Mouse (Mus musculus): ENCODE measurements around the gene Pdzd2. TPM values are rescaled to one million over a fixed set of nuclear protein-coding genes. Genes with fewer than 3 reads are reported as not detected.
A peak's percentile ranks its signal among the peaks of the same experiment; 100 is the strongest.

The Pdzd2 gene
- polyA plus RNA-seq, 1 experiment from 2014 or later, result 33.2 TPM

DNA sequence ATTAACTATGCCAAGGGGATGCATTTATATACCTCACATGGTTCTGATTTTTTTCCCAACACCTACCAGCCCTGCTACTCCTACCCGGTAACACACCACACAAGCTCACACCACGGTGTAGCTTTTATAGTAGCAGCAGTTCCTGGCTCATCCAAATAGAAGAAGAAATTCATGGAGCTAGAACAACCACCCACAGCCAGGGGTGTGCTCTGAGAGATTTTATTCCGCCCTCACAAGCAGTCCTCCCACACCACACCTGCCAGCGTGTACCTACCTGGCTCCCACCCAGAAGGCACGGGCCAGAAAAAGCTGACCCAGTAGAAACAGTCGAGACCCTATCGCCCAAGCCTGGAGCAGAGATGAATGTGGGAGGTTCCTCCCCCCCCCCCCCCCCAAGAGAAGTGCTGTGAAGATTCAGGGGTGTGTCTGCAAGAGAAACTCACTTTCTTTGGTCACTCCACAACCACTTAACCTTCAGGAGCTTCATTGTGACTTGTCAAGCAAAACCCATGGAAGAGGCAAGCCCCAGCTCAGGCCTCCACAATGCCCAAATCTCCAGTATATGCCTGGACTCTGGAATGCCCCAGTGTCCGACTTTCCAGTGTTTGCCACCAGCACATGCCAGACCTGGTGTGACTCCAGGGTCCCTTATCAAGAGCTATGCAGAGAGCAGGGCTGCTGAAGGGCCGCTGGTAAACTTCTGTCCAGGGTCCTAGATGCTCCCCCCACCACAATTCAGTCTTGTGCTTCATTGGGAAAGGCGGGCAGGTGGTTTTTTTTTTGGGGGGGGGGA lies 1.2 kb downstream of the Pdzd2 start:
- Histone ChIP-seq H3K9me3 (ENCODE audit: control insufficient read depth, low read length) (no peaks in the 10 kb centered on the region), H3K4me1 (replicated peaks; ENCODE audit: control insufficient read depth, insufficient read depth, low read length) (peaks cover 12% of the 10 kb centered on the region), H3K36me3 (ENCODE audit: control insufficient read depth, insufficient read depth, low read length) (no peaks in the 10 kb centered on the region), H3K4me2 (ENCODE audit: low read depth, low read length) (peak overlapping the region; percentile 94), H3K9ac (ENCODE audit: low read length) (no peak overlapping the region), H3K4me3 (ENCODE audit: low read length) (peak overlapping the region; percentile 62), H3K27ac (ENCODE audit: low read length) (no peak overlapping the region), H3K27me3 (ENCODE audit: control insufficient read depth, insufficient read depth, low read depth, low read length) (peaks cover 19% of the 10 kb centered on the region)
- no peak for ATAC-seq (ENCODE audit: low read depth)
- 36% methylated on average over 10 of the region's 10 CpGs for WGBS

GRCm38 (mm10) chr15:12735208-12735607 lies 4.5 kb downstream of the Pdzd2 start:
- no peak for ATAC-seq (ENCODE audit: low read depth)
- Histone ChIP-seq H3K36me3 (ENCODE audit: control insufficient read depth, insufficient read depth, low read length) (no peaks in the 10 kb centered on the region), H3K27me3 (ENCODE audit: control insufficient read depth, insufficient read depth, low read depth, low read length) (peaks cover 19% of the 10 kb centered on the region), H3K9me3 (ENCODE audit: control insufficient read depth, low read length) (no peaks in the 10 kb centered on the region), H3K4me3 (ENCODE audit: low read length) (no peak overlapping the region), H3K4me1 (replicated peaks; ENCODE audit: control insufficient read depth, insufficient read depth, low read length) (peaks cover 7% of the 10 kb centered on the region), H3K9ac (ENCODE audit: low read length) (no peak overlapping the region), H3K4me2 (ENCODE audit: low read depth, low read length) (no peak overlapping the region), H3K27ac (ENCODE audit: low read length) (no peak overlapping the region)
- 27% methylated on average over 2 of the region's 2 CpGs for WGBS

GRCm38 (mm10) chr15:12734221-12734620 lies 5.5 kb downstream of the Pdzd2 start:
- H3K27me3 ChIP-seq (ENCODE audit: control insufficient read depth, insufficient read depth, low read depth, low read length), result peaks cover 17% of the 10 kb centered on the region
- H3K4me2 ChIP-seq (ENCODE audit: low read depth, low read length), result no peak overlapping the region
- no peaks in the 10 kb centered on the region for H3K9me3 ChIP-seq (ENCODE audit: control insufficient read depth, low read length)
- peaks cover 4% of the 10 kb centered on the region for H3K4me1 ChIP-seq (replicated peaks; ENCODE audit: control insufficient read depth, insufficient read depth, low read length)
- H3K27ac ChIP-seq (ENCODE audit: low read length), result no peak overlapping the region
- H3K4me3 ChIP-seq (ENCODE audit: low read length), result no peak overlapping the region
- H3K9ac ChIP-seq (ENCODE audit: low read length), result no peak overlapping the region
- 54% methylated on average over 4 of the region's 4 CpGs for WGBS
- H3K36me3 ChIP-seq (ENCODE audit: control insufficient read depth, insufficient read depth, low read length), result no peaks in the 10 kb centered on the region
- no peak for ATAC-seq (ENCODE audit: low read depth)

DNA sequence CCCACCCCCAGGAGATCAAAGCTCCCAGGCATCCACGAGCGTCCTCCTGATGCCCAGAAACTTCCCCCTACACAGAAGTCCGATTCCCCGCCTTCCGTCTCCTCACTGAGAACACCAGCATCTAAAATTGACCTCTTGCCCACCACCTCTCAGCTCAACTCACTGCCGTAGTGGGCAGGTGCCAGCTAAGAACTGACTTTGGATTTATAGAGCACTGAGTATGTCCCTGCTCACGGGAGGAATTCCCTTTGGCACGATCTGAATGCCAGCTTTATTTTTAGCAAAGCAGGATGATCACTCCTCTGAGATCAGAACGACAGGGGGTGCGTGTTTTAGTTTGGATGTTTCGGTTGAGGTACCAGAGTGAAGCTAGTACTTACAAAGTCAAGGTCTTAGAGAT lies 7.1 kb downstream of the Pdzd2 start:
- Histone ChIP-seq H3K4me3 (ENCODE audit: low read length) (no peak overlapping the region), H3K36me3 (ENCODE audit: control insufficient read depth, insufficient read depth, low read length) (no peaks in the 10 kb centered on the region), H3K9me3 (ENCODE audit: control insufficient read depth, low read length) (no peaks in the 10 kb centered on the region), H3K27me3 (ENCODE audit: control insufficient read depth, insufficient read depth, low read depth, low read length) (peaks cover 2% of the 10 kb centered on the region; the same call in 1 of the 2 replicates), H3K4me2 (ENCODE audit: low read depth, low read length) (no peak overlapping the region), H3K4me1 (replicated peaks; ENCODE audit: control insufficient read depth, insufficient read depth, low read length) (no peaks in the 10 kb centered on the region), H3K27ac (ENCODE audit: low read length) (no peak overlapping the region), H3K9ac (ENCODE audit: low read length) (no peak overlapping the region)
- no peak for ATAC-seq (ENCODE audit: low read depth)
- WGBS, result 69% methylated on average over 11 of the region's 11 CpGs

DNA sequence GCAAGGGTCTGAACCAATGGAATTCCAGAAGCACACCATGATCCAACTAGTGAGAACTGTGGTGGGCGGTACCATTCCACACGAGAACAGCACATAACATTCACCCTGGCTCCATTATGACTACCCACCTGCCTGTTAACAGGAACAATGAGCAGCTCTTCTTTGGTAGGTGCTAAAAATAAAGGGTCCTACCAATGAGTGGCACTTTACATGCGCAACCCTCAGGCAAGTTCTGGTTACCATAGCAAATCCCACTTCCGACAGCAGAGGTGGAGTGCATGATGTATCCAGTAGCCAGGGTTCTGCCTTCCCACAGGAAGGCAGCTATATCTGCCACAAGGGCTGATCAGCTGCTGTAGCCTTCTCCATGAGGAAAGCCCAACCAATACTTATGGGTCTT lies 11.3 kb downstream of the Pdzd2 start:
- no peaks in the 10 kb centered on the region for H3K4me1 ChIP-seq (replicated peaks; ENCODE audit: control insufficient read depth, insufficient read depth, low read length)
- no peak for ATAC-seq (ENCODE audit: low read depth)
- H3K27me3 ChIP-seq (ENCODE audit: control insufficient read depth, insufficient read depth, low read depth, low read length), result no peaks in the 10 kb centered on the region
- WGBS, result 71% methylated on average over 4 of the region's 4 CpGs
- no peak overlapping the region for H3K4me3 ChIP-seq (ENCODE audit: low read length)
- H3K9ac ChIP-seq (ENCODE audit: low read length), result no peak overlapping the region
- H3K36me3 ChIP-seq (ENCODE audit: control insufficient read depth, insufficient read depth, low read length), result no peaks in the 10 kb centered on the region
- H3K4me2 ChIP-seq (ENCODE audit: low read depth, low read length), result no peak overlapping the region
- H3K9me3 ChIP-seq (ENCODE audit: control insufficient read depth, low read length), result no peaks in the 10 kb centered on the region
- H3K27ac ChIP-seq (ENCODE audit: low read length), result no peak overlapping the region

GRCm38 (mm10) chr15:12725256-12725655 lies 14.5 kb downstream of the Pdzd2 start:
- Histone ChIP-seq H3K4me2 (ENCODE audit: low read depth, low read length) (no peak overlapping the region), H3K27ac (ENCODE audit: low read length) (no peak overlapping the region), H3K9me3 (ENCODE audit: control insufficient read depth, low read length) (no peaks in the 10 kb centered on the region), H3K4me3 (ENCODE audit: low read length) (no peak overlapping the region), H3K36me3 (ENCODE audit: control insufficient read depth, insufficient read depth, low read length) (no peaks in the 10 kb centered on the region), H3K27me3 (ENCODE audit: control insufficient read depth, insufficient read depth, low read depth, low read length) (no peaks in the 10 kb centered on the region), H3K9ac (ENCODE audit: low read length) (no peak overlapping the region), H3K4me1 (replicated peaks; ENCODE audit: control insufficient read depth, insufficient read depth, low read length) (no peaks in the 10 kb centered on the region)
- no peak for ATAC-seq (ENCODE audit: low read depth)
- WGBS, result 53% methylated on average over 5 of the region's 5 CpGs

DNA sequence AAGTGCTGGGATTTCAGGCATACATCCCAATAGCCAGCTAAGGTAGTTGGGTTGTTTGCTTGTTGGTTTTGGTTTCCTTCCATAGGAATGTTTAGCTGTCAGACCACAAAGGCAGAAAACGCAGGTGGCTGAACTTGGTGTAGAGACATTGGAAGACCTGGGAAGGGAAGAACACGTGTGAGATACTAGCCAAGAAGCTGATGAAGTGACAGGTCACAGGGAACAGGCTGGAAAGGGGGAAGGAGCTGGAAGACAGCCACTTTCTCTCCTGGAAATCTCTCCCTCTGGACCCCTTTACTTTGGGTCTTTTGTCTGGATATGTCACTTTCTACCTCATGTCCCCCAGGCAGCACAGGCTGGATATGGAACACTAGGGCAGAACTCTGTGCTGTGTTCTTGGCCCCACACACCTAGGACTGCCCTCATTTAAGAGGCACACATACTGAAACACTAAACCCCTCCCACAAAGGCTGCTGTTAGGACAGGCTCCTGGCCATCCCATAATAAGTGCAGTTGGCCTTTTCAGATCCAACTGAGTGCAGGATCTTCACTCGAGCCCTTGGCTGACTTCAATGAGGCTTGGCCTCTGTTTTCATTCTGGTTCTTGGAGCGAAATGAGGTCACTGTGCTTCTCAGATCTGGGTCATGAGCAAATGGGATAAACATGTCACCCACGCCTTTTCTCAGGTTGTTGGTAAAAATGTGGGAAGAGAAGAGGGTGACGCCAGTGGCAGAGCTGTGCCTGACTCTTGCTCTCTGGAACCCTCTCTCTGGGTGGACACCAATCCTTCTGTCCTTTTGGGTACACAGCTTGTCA lies 17.8 kb downstream of the Pdzd2 start:
- Histone ChIP-seq H3K27me3 (ENCODE audit: control insufficient read depth, insufficient read depth, low read depth, low read length) (no peaks in the 10 kb centered on the region), H3K36me3 (ENCODE audit: control insufficient read depth, insufficient read depth, low read length) (no peaks in the 10 kb centered on the region), H3K27ac (ENCODE audit: low read length) (no peak overlapping the region), H3K9me3 (ENCODE audit: control insufficient read depth, low read length) (no peaks in the 10 kb centered on the region), H3K4me3 (ENCODE audit: low read length) (no peak overlapping the region), H3K4me1 (replicated peaks; ENCODE audit: control insufficient read depth, insufficient read depth, low read length) (no peaks in the 10 kb centered on the region), H3K4me2 (ENCODE audit: low read depth, low read length) (no peak overlapping the region), H3K9ac (ENCODE audit: low read length) (no peak overlapping the region)
- WGBS, result 46% methylated on average over 6 of the region's 6 CpGs
- ATAC-seq (ENCODE audit: low read depth), result no peak

DNA sequence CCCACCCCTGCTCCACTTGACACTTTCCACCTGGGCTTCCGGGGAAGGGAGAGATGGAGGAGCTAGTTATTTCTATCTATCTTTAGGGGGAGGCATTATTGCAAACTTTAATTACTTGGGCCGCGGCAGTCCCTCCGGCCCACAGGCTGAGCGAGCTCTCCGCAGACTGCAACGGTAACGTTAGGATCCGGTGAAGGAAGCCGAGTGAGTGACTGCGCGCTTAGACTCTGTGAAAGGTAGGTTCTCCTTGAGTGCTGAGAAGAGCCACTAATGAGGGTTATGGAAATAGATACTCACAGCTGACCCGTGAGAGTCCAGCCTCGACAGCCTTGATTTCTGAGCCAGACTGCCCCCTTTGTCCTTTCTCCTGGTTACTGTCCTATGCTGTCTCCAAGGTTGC lies 20.9 kb downstream of the Pdzd2 start:
- Histone ChIP-seq H3K27me3 (ENCODE audit: control insufficient read depth, insufficient read depth, low read depth, low read length) (no peaks in the 10 kb centered on the region), H3K27ac (ENCODE audit: low read length) (no peak overlapping the region), H3K4me2 (ENCODE audit: low read depth, low read length) (no peak overlapping the region), H3K4me3 (ENCODE audit: low read length) (no peak overlapping the region), H3K9me3 (ENCODE audit: control insufficient read depth, low read length) (no peaks in the 10 kb centered on the region), H3K36me3 (ENCODE audit: control insufficient read depth, insufficient read depth, low read length) (no peaks in the 10 kb centered on the region), H3K4me1 (replicated peaks; ENCODE audit: control insufficient read depth, insufficient read depth, low read length) (no peaks in the 10 kb centered on the region), H3K9ac (ENCODE audit: low read length) (no peak overlapping the region)
- WGBS, result 59% methylated on average over 14 of the region's 14 CpGs
- ATAC-seq (ENCODE audit: low read depth), result no peak

DNA sequence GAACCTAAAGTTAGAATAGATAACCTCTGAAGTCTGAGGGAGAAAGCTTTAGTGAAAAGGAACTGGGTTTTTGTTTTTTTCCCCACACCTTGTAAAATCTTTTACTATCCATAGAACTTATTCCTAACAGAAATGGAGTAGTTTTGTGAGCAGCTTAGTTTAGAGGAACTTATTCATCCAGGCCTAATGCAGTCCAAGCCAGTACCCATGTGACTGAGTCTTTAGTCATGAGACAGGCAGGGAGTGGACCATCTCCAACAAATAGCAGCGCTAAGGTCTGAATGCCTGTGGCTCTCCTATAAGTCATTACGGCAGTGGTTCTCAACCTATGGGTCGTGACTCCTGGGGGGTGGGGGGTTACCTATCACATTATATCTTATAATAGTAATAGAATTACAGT lies 22.3 kb downstream of the Pdzd2 start:
- Histone ChIP-seq H3K36me3 (ENCODE audit: control insufficient read depth, insufficient read depth, low read length) (no peaks in the 10 kb centered on the region), H3K9me3 (ENCODE audit: control insufficient read depth, low read length) (no peaks in the 10 kb centered on the region), H3K4me1 (replicated peaks; ENCODE audit: control insufficient read depth, insufficient read depth, low read length) (no peaks in the 10 kb centered on the region), H3K27ac (ENCODE audit: low read length) (no peak overlapping the region), H3K27me3 (ENCODE audit: control insufficient read depth, insufficient read depth, low read depth, low read length) (no peaks in the 10 kb centered on the region), H3K9ac (ENCODE audit: low read length) (no peak overlapping the region), H3K4me3 (ENCODE audit: low read length) (no peak overlapping the region), H3K4me2 (ENCODE audit: low read depth, low read length) (no peak overlapping the region)
- WGBS, result 75% methylated on average over 3 of the region's 3 CpGs
- no peak for ATAC-seq (ENCODE audit: low read depth)

Data from lung, embryonic 16.5 days (tissue).